Mouse (Mus musculus): ENCODE data around the gene Slco4a1. TPM values are rescaled to one million over a fixed set of nuclear protein-coding genes. Genes with fewer than 3 reads are reported as not detected.
A peak's percentile ranks its signal among the peaks of the same experiment; 100 is the strongest.

Slco4a1 gene
- total RNA-seq, 1 experiment = 14.7 TPM

- no peaks in the 10 kb centered on the region for H3K9me3 ChIP-seq (ENCODE audit: control insufficient read depth, insufficient read depth, low read depth, low read length)
- no peak for DNase-seq (ENCODE audit: low read depth, low spot score)
- in situ Hi-C loops (cut with MboI; ENCODE audit: low sequenced_read_pairs in 2 of 2, unreplicated experiment in 2 of 2) = no loop called here
- TF ChIP-seq ZNF384 (IDR thresholded peaks at IDR 0.05; ENCODE audit: low read depth, low read length) (no peak), MAFK (IDR thresholded peaks at IDR 0.05; ENCODE audit: insufficient read depth, low read depth, low read length) (no peak), HCFC1 (IDR thresholded peaks at IDR 0.05; ENCODE audit: borderline replicate concordance, insufficient read depth, low read length) (no peak), CHD2 (IDR thresholded peaks at IDR 0.05; ENCODE audit: low read depth, low read length) (no peak), ZC3H11A (IDR thresholded peaks at IDR 0.05; ENCODE audit: borderline replicate concordance, low read depth, low read length) (no peak)
- no peak overlapping the region for H3K9ac ChIP-seq (ENCODE audit: insufficient read depth, low read depth, low read length, poor library complexity, severe bottlenecking)
- no peak overlapping the region for H3K4me3 ChIP-seq (ENCODE audit: insufficient read depth in 1 of 2, low read depth in 1 of 2, low read length in 2 of 2, poor library complexity in 1 of 2, severe bottlenecking in 1 of 2)
- H3K36me3 ChIP-seq (ENCODE audit: control insufficient read depth, insufficient read depth, low read length, poor library complexity, severe bottlenecking) = no peaks in the 10 kb centered on the region
- peaks cover 0 to 3% of the 10 kb centered on the region in 2 experiments; a peak in 1 of 4 replicates for H3K4me1 ChIP-seq (ENCODE audit: control insufficient read depth in 2 of 2, insufficient read depth in 2 of 2, low read length in 2 of 2, poor library complexity in 1 of 2)
- H3K27ac ChIP-seq (ENCODE audit: insufficient read depth, low read depth, low read length, poor library complexity, severe bottlenecking) = no peak overlapping the region
Measured at GRCm38 (mm10) chr2:180445962-180446361, 10.1 kb upstream of the Slco4a1 start.

GRCm38 (mm10) chr2:180449007-180449406, 7.0 kb upstream of the Slco4a1 start:
- H3K4me1 ChIP-seq (ENCODE audit: control insufficient read depth in 2 of 2, insufficient read depth in 2 of 2, low read length in 2 of 2, poor library complexity in 1 of 2) = peaks cover 0 to under 1% of the 10 kb centered on the region in 2 experiments; a peak in 1 of 4 replicates
- in situ Hi-C loops (cut with MboI; ENCODE audit: low sequenced_read_pairs in 2 of 2, unreplicated experiment in 2 of 2) = no loop called here
- no peaks in the 10 kb centered on the region for H3K9me3 ChIP-seq (ENCODE audit: control insufficient read depth, insufficient read depth, low read depth, low read length)
- no peak overlapping the region for H3K4me3 ChIP-seq (ENCODE audit: insufficient read depth in 1 of 2, low read depth in 1 of 2, low read length in 2 of 2, poor library complexity in 1 of 2, severe bottlenecking in 1 of 2)
- H3K9ac ChIP-seq (ENCODE audit: insufficient read depth, low read depth, low read length, poor library complexity, severe bottlenecking) = no peak overlapping the region
- DNase-seq (ENCODE audit: low read depth, low spot score) = no peak
- TF ChIP-seq HCFC1 (IDR thresholded peaks at IDR 0.05; ENCODE audit: borderline replicate concordance, insufficient read depth, low read length) (no peak), MAFK (IDR thresholded peaks at IDR 0.05; ENCODE audit: insufficient read depth, low read depth, low read length) (no peak), ZNF384 (IDR thresholded peaks at IDR 0.05; ENCODE audit: low read depth, low read length) (no peak), ZC3H11A (IDR thresholded peaks at IDR 0.05; ENCODE audit: borderline replicate concordance, low read depth, low read length) (no peak), CHD2 (IDR thresholded peaks at IDR 0.05; ENCODE audit: low read depth, low read length) (no peak)
- no peaks in the 10 kb centered on the region for H3K36me3 ChIP-seq (ENCODE audit: control insufficient read depth, insufficient read depth, low read length, poor library complexity, severe bottlenecking)
- no peak overlapping the region for H3K27ac ChIP-seq (ENCODE audit: insufficient read depth, low read depth, low read length, poor library complexity, severe bottlenecking)

- Histone ChIP-seq H3K9me3 (ENCODE audit: control insufficient read depth, insufficient read depth, low read depth, low read length) (no peaks in the 10 kb centered on the region), H3K27ac (ENCODE audit: insufficient read depth, low read depth, low read length, poor library complexity, severe bottlenecking) (no peak overlapping the region), H3K4me1 (ENCODE audit: control insufficient read depth in 2 of 2, insufficient read depth in 2 of 2, low read length in 2 of 2, poor library complexity in 1 of 2) (peaks cover 0 to 2% of the 10 kb centered on the region in 2 experiments; a peak in 1 of 4 replicates), H3K4me3 (ENCODE audit: insufficient read depth in 1 of 2, low read depth in 1 of 2, low read length in 2 of 2, poor library complexity in 1 of 2, severe bottlenecking in 1 of 2) (no peak overlapping the region), H3K9ac (ENCODE audit: insufficient read depth, low read depth, low read length, poor library complexity, severe bottlenecking) (no peak overlapping the region), H3K36me3 (ENCODE audit: control insufficient read depth, insufficient read depth, low read length, poor library complexity, severe bottlenecking) (no peaks in the 10 kb centered on the region)
- in situ Hi-C loops (cut with MboI; ENCODE audit: low sequenced_read_pairs in 2 of 2, unreplicated experiment in 2 of 2) = no loop called here
- TF ChIP-seq ZNF384 (IDR thresholded peaks at IDR 0.05; ENCODE audit: low read depth, low read length) (no peak), MAFK (IDR thresholded peaks at IDR 0.05; ENCODE audit: insufficient read depth, low read depth, low read length) (no peak), CHD2 (IDR thresholded peaks at IDR 0.05; ENCODE audit: low read depth, low read length) (no peak), HCFC1 (IDR thresholded peaks at IDR 0.05; ENCODE audit: borderline replicate concordance, insufficient read depth, low read length) (no peak), ZC3H11A (IDR thresholded peaks at IDR 0.05; ENCODE audit: borderline replicate concordance, low read depth, low read length) (no peak)
- DNase-seq (ENCODE audit: low read depth, low spot score) = no peak
Measured at GRCm38 (mm10) chr2:180450529-180450928, 5.5 kb upstream of the Slco4a1 start.

DNA sequence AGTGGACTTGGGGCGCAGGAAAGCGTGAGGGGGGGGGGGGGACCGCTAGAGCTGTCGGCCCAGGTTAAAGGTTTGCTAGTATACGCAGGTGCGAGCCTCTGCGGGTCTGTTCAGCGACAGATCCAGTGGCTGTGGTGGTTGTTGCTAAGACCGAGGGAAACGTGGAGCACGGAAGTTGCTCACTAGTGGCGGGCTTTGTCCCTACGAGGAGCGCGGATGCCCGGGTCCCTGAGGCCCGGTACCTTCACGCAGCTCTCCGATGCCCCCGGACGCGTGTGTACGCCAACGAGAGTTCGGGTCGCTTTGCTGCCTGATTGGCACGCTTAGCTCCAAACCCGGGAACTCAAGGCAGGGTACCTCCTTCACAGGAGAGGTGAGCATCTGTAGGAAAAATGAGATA, 660 bp downstream of the Slco4a1 start:
- Histone ChIP-seq H3K9me3 (ENCODE audit: control insufficient read depth, insufficient read depth, low read depth, low read length) (no peaks in the 10 kb centered on the region), H3K4me3 (ENCODE audit: insufficient read depth in 1 of 2, low read depth in 1 of 2, low read length in 2 of 2, poor library complexity in 1 of 2, severe bottlenecking in 1 of 2) (peak overlapping the region; percentile 75 to 78), H3K27ac (ENCODE audit: insufficient read depth, low read depth, low read length, poor library complexity, severe bottlenecking) (no peak overlapping the region), H3K9ac (ENCODE audit: insufficient read depth, low read depth, low read length, poor library complexity, severe bottlenecking) (peak overlapping the region; percentile 66), H3K36me3 (ENCODE audit: control insufficient read depth, insufficient read depth, low read length, poor library complexity, severe bottlenecking) (no peaks in the 10 kb centered on the region; the same call in 1 of the 2 replicates), H3K4me1 (ENCODE audit: control insufficient read depth in 2 of 2, insufficient read depth in 2 of 2, low read length in 2 of 2, poor library complexity in 1 of 2) (peaks cover 1 to 19% of the 10 kb centered on the region in 2 experiments; a peak in 3 of 4 replicates)
- in situ Hi-C loops (cut with MboI; ENCODE audit: low sequenced_read_pairs in 2 of 2, unreplicated experiment in 2 of 2) = no loop called here
- no peak for DNase-seq (ENCODE audit: low read depth, low spot score)
- no peak for TF ChIP-seq MAFK (IDR thresholded peaks at IDR 0.05; ENCODE audit: insufficient read depth, low read depth, low read length)
- no peak for TF ChIP-seq CHD2 (IDR thresholded peaks at IDR 0.05; ENCODE audit: low read depth, low read length)
- TF ChIP-seq HCFC1 (IDR thresholded peaks at IDR 0.05; ENCODE audit: borderline replicate concordance, insufficient read depth, low read length) = no peak
- no peak for TF ChIP-seq ZNF384 (IDR thresholded peaks at IDR 0.05; ENCODE audit: low read depth, low read length)
- no peak for TF ChIP-seq ZC3H11A (IDR thresholded peaks at IDR 0.05; ENCODE audit: borderline replicate concordance, low read depth, low read length)

All from ES-E14 (cell line).